Mouse (Mus musculus) heart, embryonic 13.5 days (tissue): ENCODE measurements around the gene Cideb. TPM values are rescaled to one million over a fixed set of nuclear protein-coding genes. Genes with fewer than 3 reads are reported as not detected.
A peak's percentile ranks its signal among the peaks of the same experiment; 100 is the strongest.

ENCODE experiments used
- ATAC-seq: fragments of 200-750 bp; cut with Nextera tagmentation; 2 replicates; pipeline ENCODE4 v1.8.0; 2017; ENCODE audit warnings: moderate TSS enrichment; ENCODE audit not compliant: insufficient number of reproducible peaks, low FRiP score, low TSS enrichment; ENCODE audit errors: extremely low read depth
- H3K27ac ChIP-seq: fragments of 300-500 bp; sonication (generic); replicated peaks from 2 replicates; pipeline ENCODE4 v1.5.1; 2015; ENCODE audit warnings: moderate library complexity, mild to moderate bottlenecking, inconsistent platforms
- H3K27me3 ChIP-seq: fragments of 300-500 bp; sonication (generic); replicated peaks from 2 replicates; pipeline ENCODE4 v1.6.1; 2015; ENCODE audit warnings: mild to moderate bottlenecking, inconsistent platforms
- H3K36me3 ChIP-seq: fragments of 300-500 bp; sonication (generic); 2 replicates; pipeline ENCODE4 v1.6.1; 2015; ENCODE audit warnings: mild to moderate bottlenecking, inconsistent platforms
- H3K4me1 ChIP-seq: fragments of 300-500 bp; sonication (generic); 2 replicates; pipeline ENCODE4 v1.6.1; 2015; ENCODE audit warnings: inconsistent platforms
- H3K4me2 ChIP-seq: fragments of 300-500 bp; sonication (generic); 2 replicates; pipeline ENCODE4 v1.6.1; 2015; ENCODE audit warnings: inconsistent platforms, mild to moderate bottlenecking, moderate library complexity
- H3K4me3 ChIP-seq: fragments of 300-500 bp; sonication (generic); 2 replicates; pipeline ENCODE4 v1.5.1; 2015; ENCODE audit warnings: moderate library complexity, mild to moderate bottlenecking, inconsistent platforms
- H3K9ac ChIP-seq: fragments of 300-500 bp; sonication (generic); 2 replicates; pipeline ENCODE4 v1.6.1; 2015; ENCODE audit warnings: inconsistent platforms, mild to moderate bottlenecking, moderate library complexity
- H3K9me3 ChIP-seq: fragments of 300-500 bp; sonication (generic); 2 replicates; pipeline ENCODE4 v1.6.1; 2016; ENCODE audit warnings: inconsistent platforms
- WGBS: fragments of 180-500 bp; shearing (Covaris S2); methylation state at CpG from one replicate; pipeline ENCODE4 v1.1.7; 2015; ENCODE audit warnings: mixed read lengths; 5-methylcytosine and 5-hydroxymethylcytosine counted together
- polyA plus RNA-seq: library from polyadenylated mRNA; unstranded; fragments of >200 nt; fragmentation: Nextera tagmentation; extraction: Ambion mirVana; gene quantifications from 2 replicates; pipeline ENCODE4 v1.2.1, GENCODE M21; 2015

Gene Cideb
- polyA plus RNA-seq, 1 experiment from 2014 or later = 1.2 TPM

DNA sequence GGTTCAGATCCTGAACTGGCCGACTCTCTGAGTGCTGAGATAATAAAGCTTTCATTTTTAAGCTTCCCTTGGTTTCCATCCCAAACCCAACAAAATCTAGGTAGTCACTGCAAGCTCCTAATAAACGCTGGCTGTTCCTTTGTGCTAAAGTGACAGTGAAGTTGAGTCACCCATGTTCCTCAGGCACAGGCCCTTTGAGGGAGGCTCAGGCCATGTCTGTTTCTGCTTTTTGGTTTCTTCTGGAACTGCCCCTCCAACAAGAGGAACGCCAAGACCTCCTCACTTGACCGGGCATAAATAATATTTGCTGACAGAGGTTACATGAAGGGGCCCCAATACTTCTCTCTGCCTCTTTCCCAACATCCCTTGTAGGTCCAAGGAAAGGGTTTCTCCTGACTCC, 22.5 kb downstream of the Cideb start:
- 77% methylated on average over 4 of the region's 4 CpGs for WGBS
- no peak overlapping the region for H3K27ac ChIP-seq
- peaks cover 30% of the 10 kb centered on the region for H3K36me3 ChIP-seq
- H3K4me2 ChIP-seq = no peak overlapping the region
- H3K9ac ChIP-seq = no peak overlapping the region
- ATAC-seq = no peak
- no peaks in the 10 kb centered on the region for H3K4me1 ChIP-seq
- H3K27me3 ChIP-seq = peaks cover 10% of the 10 kb centered on the region; the same call in 1 of the 2 replicates
- no peak overlapping the region for H3K4me3 ChIP-seq
- no peaks in the 10 kb centered on the region for H3K9me3 ChIP-seq

DNA sequence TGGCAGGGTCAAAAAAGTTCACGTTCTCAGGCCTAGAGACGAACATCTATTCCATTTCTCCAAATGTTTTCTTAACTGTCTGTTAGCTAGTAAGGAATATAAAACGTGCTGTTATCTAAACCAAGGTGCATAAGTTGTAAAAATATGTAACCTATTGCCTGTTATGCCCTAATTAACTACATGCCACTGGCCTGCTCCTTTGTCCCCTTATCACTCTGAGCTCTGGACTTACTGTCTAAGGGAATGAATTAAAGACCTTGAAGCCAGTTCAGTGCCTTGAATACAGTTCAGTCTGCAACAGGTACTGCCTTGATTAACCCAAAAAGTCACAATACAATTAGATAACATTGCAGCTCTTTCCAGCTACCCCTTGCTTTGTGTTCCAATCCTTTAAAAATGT, 22.9 kb downstream of the Cideb start:
- Histone ChIP-seq H3K4me3 (no peak overlapping the region), H3K27ac (no peak overlapping the region), H3K9me3 (no peaks in the 10 kb centered on the region), H3K4me2 (no peak overlapping the region), H3K27me3 (peaks cover 13% of the 10 kb centered on the region; the same call in 1 of the 2 replicates), H3K36me3 (peaks cover 26% of the 10 kb centered on the region), H3K4me1 (no peaks in the 10 kb centered on the region), H3K9ac (no peak overlapping the region)
- 50% methylated on average over 3 of the region's 3 CpGs for WGBS
- no peak for ATAC-seq

DNA sequence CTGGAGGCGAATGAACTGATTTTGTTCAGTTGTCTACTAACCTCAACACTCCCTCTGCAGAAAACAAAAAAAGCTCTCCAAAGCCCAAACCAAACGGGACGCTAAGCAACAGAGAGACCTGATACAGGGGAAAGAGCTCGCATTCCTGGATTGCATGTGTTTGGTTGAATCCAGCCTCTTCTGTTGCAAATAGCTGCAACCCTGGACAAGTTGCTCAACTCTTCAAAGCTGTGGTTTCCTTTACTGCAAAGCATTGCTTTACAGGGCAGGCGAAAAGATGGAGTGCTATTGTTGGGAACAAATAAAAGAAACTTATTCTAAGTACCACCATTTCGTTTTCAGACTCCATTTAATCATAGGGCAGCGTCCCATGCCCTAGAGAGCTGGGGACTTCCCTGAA, 23.4 kb downstream of the Cideb start:
- no peak overlapping the region for H3K4me3 ChIP-seq
- peaks cover 21% of the 10 kb centered on the region for H3K36me3 ChIP-seq
- H3K9me3 ChIP-seq = no peaks in the 10 kb centered on the region
- H3K4me1 ChIP-seq = no peaks in the 10 kb centered on the region
- no peak for ATAC-seq
- H3K4me2 ChIP-seq = no peak overlapping the region
- H3K27ac ChIP-seq = no peak overlapping the region
- WGBS = 70% methylated on average over 7 of the region's 7 CpGs
- H3K9ac ChIP-seq = no peak overlapping the region
- peaks cover 17% of the 10 kb centered on the region; the same call in 1 of the 2 replicates for H3K27me3 ChIP-seq

DNA sequence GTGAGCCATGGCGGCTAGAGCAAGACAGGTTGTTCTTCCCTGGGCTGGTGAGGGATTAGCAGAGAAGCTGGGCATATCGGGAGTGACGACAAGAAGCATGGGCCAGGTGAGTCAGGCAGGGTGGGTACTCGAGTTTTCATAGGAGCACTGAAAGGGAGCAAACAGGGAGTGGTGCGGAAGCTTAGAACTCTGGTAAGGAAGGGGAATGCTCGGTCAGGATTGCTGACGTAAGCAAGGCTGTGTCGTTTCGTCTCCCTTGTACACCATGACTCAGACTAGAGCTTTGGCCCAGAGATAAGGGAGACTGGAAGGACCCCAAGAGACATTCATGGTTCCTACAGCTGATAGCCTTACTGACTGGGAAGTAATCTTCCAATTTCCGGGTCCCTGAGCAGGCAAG, 24.4 kb downstream of the Cideb start:
- H3K9ac ChIP-seq = no peak overlapping the region
- H3K27me3 ChIP-seq = peaks cover 24% of the 10 kb centered on the region; the same call in 1 of the 2 replicates
- no peak overlapping the region for H3K4me2 ChIP-seq
- H3K36me3 ChIP-seq = peaks cover 12% of the 10 kb centered on the region
- H3K4me1 ChIP-seq = no peaks in the 10 kb centered on the region
- H3K4me3 ChIP-seq = no peak overlapping the region
- no peak overlapping the region for H3K27ac ChIP-seq
- ATAC-seq = no peak
- 59% methylated on average over 10 of the region's 10 CpGs for WGBS
- H3K9me3 ChIP-seq = no peaks in the 10 kb centered on the region

DNA sequence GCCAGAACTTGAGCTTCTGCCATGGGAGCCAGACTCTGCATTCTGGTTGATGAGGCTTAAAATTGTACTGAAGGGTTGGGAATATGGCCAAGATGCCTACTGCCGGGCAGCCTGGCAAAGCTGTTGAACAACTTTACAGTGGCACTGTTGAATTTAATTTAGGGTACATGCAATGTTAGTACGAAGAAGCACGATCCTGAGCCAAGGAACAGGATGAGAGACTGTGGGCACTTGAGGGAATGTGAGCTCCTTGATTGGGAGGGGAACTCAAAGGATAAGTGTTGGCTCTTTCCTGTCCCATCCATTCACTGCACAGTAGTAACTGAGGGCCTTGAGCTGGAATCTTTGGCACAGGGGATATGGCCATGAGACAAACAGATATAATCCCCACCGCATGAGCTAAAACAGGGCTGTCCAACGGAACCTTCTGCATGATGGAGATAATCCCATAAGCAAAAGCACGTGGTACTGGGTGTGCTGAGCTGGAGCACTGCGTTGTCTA, 27.7 kb downstream of the Cideb start:
- no peaks in the 10 kb centered on the region for H3K9me3 ChIP-seq
- H3K4me1 ChIP-seq = no peaks in the 10 kb centered on the region
- no peak overlapping the region for H3K4me3 ChIP-seq
- ATAC-seq = no peak
- no peak overlapping the region for H3K9ac ChIP-seq
- no peak overlapping the region for H3K27ac ChIP-seq
- H3K27me3 ChIP-seq = peaks cover 35% of the 10 kb centered on the region; the same call in 1 of the 2 replicates
- 77% methylated on average over 7 of the region's 7 CpGs for WGBS
- no peaks in the 10 kb centered on the region for H3K36me3 ChIP-seq
- no peak overlapping the region for H3K4me2 ChIP-seq

DNA sequence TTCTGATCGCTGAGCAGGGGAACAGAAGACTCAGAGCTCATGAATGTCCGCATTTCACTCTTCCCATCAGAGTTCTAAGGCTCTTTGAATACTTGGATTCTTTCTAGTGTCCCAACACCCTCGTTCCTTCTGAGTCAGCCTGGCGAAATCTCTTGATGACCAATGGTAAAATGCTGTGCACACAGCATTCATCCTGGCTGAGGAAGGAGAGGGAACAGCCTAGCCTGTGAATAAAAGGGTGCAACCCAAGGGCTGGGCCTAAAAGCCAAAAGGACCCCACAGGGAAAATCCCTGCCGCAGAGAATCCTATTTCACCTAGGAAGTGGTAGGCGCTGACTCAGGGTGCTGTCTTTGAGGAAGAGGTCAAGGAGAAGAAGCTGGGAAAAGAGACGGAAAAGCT, 28.1 kb downstream of the Cideb start:
- Histone ChIP-seq H3K27me3 (peaks cover 35% of the 10 kb centered on the region; the same call in 1 of the 2 replicates), H3K4me2 (no peak overlapping the region), H3K4me1 (no peaks in the 10 kb centered on the region), H3K9me3 (no peaks in the 10 kb centered on the region), H3K27ac (no peak overlapping the region), H3K36me3 (no peaks in the 10 kb centered on the region), H3K9ac (no peak overlapping the region), H3K4me3 (no peak overlapping the region)
- no peak for ATAC-seq
- WGBS = 73% methylated on average over 7 of the region's 7 CpGs

DNA sequence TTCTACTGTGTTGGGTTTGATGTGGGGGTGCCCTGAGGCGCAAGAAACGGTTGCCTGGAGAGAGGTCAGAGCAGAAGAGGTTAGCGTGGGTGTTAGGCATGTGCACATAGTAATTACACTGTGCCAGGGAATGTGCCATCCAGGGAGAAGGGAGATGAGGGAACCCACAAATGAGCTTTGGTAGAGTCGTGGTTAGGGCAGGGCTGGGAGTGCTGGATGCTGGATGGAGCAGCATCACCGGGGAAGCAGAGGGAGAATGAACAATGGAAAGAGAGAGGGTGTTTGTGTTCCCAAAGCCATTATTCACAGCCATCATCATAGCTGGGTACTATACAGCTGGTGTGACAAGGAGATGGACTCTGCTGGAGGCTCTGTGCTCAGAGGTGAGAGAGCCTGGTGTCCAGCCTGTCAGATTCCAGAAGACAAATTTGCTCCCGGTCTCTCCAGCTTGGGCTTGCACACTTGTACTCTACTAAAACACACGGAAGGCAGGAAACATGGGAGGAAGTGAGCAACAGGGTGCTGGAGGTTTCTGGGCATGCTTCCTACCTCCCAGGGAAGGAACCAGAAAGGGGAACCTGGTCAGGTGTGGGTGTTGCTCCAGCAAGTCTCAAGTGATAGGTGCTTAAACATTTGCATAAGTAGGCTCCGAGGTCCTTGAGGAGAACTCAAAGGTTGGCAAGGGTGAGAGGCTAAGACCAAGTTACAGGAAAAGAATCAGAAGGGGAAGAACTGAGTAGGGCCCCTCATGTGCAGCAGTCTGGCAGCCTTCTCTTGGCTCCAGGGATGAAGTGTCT, 30.2 kb downstream of the Cideb start:
- no peaks in the 10 kb centered on the region for H3K9me3 ChIP-seq
- no peak overlapping the region for H3K4me3 ChIP-seq
- no peak for ATAC-seq
- H3K9ac ChIP-seq = no peak overlapping the region
- no peak overlapping the region for H3K4me2 ChIP-seq
- H3K4me1 ChIP-seq = 0 out of 2 replicates have a peak, but pooled peaks cover 6% of the 10 kb centered on the region
- H3K36me3 ChIP-seq = no peaks in the 10 kb centered on the region
- no peak overlapping the region for H3K27ac ChIP-seq
- WGBS = 62% methylated on average over 8 of the region's 8 CpGs
- peaks cover 31% of the 10 kb centered on the region; the same call in 1 of the 2 replicates for H3K27me3 ChIP-seq

DNA sequence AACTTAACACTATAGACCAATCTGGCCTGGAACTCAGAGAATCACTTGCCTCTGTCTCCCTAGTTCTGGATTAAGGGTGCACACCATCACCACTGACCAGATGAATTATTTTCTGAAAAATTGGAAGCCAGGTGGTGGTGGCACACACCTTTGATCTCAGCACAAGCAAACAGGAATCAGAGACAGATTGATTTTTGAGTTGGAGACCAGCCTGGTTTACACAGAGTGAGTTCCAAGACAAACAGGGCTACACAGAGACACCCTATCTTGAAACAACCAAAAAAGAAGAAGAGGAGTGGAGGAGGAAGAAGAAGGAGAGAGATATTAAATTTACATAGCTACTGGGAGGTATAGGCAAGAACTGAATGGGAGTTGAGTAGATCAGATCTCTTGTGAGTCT, 32.0 kb downstream of the Cideb start:
- ATAC-seq = no peak
- Histone ChIP-seq H3K27me3 (0 out of 2 replicates have a peak, but pooled peaks cover 29% of the 10 kb centered on the region), H3K4me3 (no peak overlapping the region), H3K36me3 (no peaks in the 10 kb centered on the region), H3K27ac (no peak overlapping the region), H3K9ac (no peak overlapping the region), H3K4me2 (no peak overlapping the region), H3K4me1 (peaks cover 13% of the 10 kb centered on the region), H3K9me3 (no peaks in the 10 kb centered on the region)

DNA sequence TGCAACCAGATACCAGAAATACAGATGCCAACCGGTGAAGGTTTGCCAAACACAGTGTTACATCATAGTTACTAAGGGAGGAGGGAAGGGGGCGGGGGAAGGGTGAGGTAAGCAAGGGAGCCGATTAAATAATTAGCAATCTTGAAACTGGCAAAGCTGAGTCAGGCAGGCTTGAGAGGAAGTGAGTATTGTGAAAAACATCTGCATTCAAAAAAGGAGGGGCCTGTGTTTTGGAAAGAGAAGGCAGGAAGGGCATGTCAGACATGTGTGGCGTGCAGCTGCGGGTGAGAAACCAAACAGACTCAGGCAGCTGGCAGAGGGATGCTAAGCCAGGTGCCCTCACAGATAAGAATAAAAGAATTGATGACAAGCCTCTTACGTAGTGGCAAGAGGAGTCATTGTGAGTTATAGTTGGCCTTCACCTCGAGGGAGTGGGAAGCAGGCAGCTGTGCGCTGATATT, 33.8 kb downstream of the Cideb start:
- no peaks in the 10 kb centered on the region for H3K9me3 ChIP-seq
- H3K27me3 ChIP-seq = 0 out of 2 replicates have a peak, but pooled peaks cover 14% of the 10 kb centered on the region
- no peak overlapping the region; the same call in 1 of the 2 replicates for H3K27ac ChIP-seq
- no peak for ATAC-seq
- no peak overlapping the region for H3K4me2 ChIP-seq
- H3K4me1 ChIP-seq = peaks cover 17% of the 10 kb centered on the region
- no peak overlapping the region for H3K4me3 ChIP-seq
- no peak overlapping the region for H3K9ac ChIP-seq
- WGBS = 38% methylated on average over 8 of the region's 8 CpGs
- peaks cover 11% of the 10 kb centered on the region for H3K36me3 ChIP-seq

DNA sequence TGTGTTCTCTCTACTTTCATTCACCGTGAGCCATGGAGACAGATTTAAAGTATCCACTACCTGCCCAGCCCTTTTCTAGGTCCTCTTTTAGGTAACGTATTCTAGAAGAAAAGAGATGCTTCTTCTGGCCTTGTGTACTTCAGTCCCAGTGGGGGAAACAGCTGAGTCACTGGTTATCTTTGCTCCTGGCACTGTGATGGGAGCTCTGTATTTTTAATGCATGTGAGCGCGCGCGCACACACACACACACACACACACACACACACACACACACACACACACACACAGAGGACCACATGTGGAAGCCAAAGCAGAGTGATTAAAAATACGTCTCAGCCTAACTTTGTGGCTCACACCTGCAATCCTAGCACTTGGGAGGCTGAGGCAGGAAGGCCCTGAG, 34.8 kb downstream of the Cideb start:
- H3K4me3 ChIP-seq = no peak overlapping the region
- H3K9me3 ChIP-seq = no peaks in the 10 kb centered on the region
- no peak overlapping the region for H3K4me2 ChIP-seq
- H3K36me3 ChIP-seq = peaks cover 21% of the 10 kb centered on the region
- peaks cover 17% of the 10 kb centered on the region for H3K4me1 ChIP-seq
- WGBS = 91% methylated on average over 7 of the region's 7 CpGs
- 0 out of 2 replicates have a peak, but pooled peaks cover 9% of the 10 kb centered on the region for H3K27me3 ChIP-seq
- H3K9ac ChIP-seq = no peak overlapping the region
- ATAC-seq = no peak
- H3K27ac ChIP-seq = no peak overlapping the region

DNA sequence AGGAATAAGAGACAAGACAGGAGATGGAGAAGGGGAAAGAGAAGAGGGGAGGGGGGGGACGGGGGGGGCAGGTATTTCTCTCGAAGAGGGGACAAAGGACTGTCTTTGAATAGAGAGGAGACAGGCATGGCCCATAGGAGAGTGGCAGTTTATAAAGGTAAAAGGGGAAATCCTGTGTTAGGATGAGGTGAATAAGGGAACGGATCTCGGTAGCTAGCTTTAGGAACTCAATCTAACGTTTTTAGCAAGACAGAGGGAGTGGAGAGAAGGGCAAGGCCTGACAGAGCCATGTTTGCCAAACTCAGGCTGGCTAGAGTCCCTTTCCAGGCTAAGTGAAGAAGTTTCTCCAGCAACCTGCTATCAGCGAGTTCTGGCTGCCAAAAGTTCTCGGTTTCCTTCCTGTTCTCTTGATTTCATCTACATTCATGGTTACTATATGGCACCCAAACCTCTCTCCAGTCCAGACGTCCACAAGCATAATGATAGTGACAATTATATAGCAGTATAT, 35.8 kb downstream of the Cideb start:
- Histone ChIP-seq H3K36me3 (peaks cover 28% of the 10 kb centered on the region), H3K27me3 (0 out of 2 replicates have a peak, but pooled peaks cover 5% of the 10 kb centered on the region), H3K9ac (peak overlapping the region; percentile 90), H3K4me1 (peaks cover 17% of the 10 kb centered on the region), H3K4me3 (peak overlapping the region; percentile 92), H3K4me2 (peak overlapping the region; percentile 85), H3K27ac (peak overlapping the region; percentile 83; the same call in 1 of the 2 replicates), H3K9me3 (no peaks in the 10 kb centered on the region)
- ATAC-seq = no peak
- WGBS = 48% methylated on average over 8 of the region's 8 CpGs
